Mouse (Mus musculus) G1E (cell line): Measurements from ENCODE around the gene Tln2. TPM values are rescaled to one million over a fixed set of nuclear protein-coding genes. Genes with fewer than 3 reads are reported as not detected.
"Not testable (repeated sequence)": the region's sequence is repeated elsewhere in the genome, so short reads cannot be mapped to it uniquely, and the experiment has no call there.

Experiments
- ATAC-seq: 2 replicates; pipeline ENCODE4 v1.8.0; 2016; ENCODE audit warnings: mild to moderate bottlenecking; ENCODE audit not compliant: insufficient number of reproducible peaks, poor library complexity, low FRiP score, severe bottlenecking; ENCODE audit errors: extremely low read depth
- DNase-seq: peaks from one replicate; pipeline ENCODE4 v3.0.0; 2012; ENCODE audit warnings: low spot score
- H3K27me3 ChIP-seq: 2 replicates; pipeline ENCODE4 v1.6.1; 2012; ENCODE audit warnings: mild to moderate bottlenecking, low read length, inconsistent platforms; ENCODE audit not compliant: insufficient read depth
- H3K36me3 ChIP-seq: replicated peaks from 2 replicates; pipeline ENCODE3; 2012; ENCODE audit warnings: mild to moderate bottlenecking, inconsistent platforms
- H3K4me1 ChIP-seq: 2 replicates; pipeline ENCODE4 v1.6.1; 2012; ENCODE audit warnings: low read depth, low read length, inconsistent platforms, mixed read lengths; ENCODE audit not compliant: insufficient read depth
- H3K4me3 ChIP-seq: 2 replicates; pipeline ENCODE4 v1.5.1; 2012; ENCODE audit warnings: low read depth, mild to moderate bottlenecking, inconsistent platforms, low read length, moderate library complexity, mixed read lengths
- H3K9me3 ChIP-seq: replicated peaks from 2 replicates; pipeline ENCODE4 v1.6.1; 2012; ENCODE audit warnings: inconsistent platforms
- CTCF ChIP-seq: IDR thresholded peaks from 2 replicates; pipeline ENCODE4 v1.5.1; 2012; ENCODE audit warnings: low read depth, low read length, inconsistent platforms, mixed read lengths
- GATA1 ChIP-seq: IDR thresholded peaks from 2 replicates; pipeline ENCODE4 v1.6.1; 2012; ENCODE audit warnings: borderline replicate concordance, low read length, inconsistent platforms, mixed read lengths
- GATA2 ChIP-seq: IDR thresholded peaks from 2 replicates; pipeline ENCODE4 v1.6.1; 2012; ENCODE audit warnings: low read depth, low read length, inconsistent platforms, borderline replicate concordance
- POLR2AphosphoS5 ChIP-seq: IDR thresholded peaks from 2 replicates; pipeline ENCODE4 v1.6.1; 2012; ENCODE audit warnings: low read depth, low read length, inconsistent platforms; ENCODE audit not compliant: insufficient replicate concordance
- TAL1 ChIP-seq: conservative IDR thresholded peaks from 2 replicates; pipeline ENCODE4 v1.6.1; 2012; ENCODE audit warnings: low read depth, low read length, inconsistent platforms, mixed read lengths
- polyA plus RNA-seq: library from polyadenylated mRNA; stranded (reverse); fragments of >175 nt; gene quantifications from 2 replicates; pipeline ENCODE4 v1.2.3, GENCODE M21; 2012
- total RNA-seq, 2 experiments: library from RNA; stranded (forward) in 1 of 2; stranded (reverse) in 1 of 2; fragments of 200-1000 nt in 1 of 2; fragments of >200 nt in 1 of 2; fragmentation: Nextera tagmentation in 1 of 2; gene quantifications; 2 replicates each; pipeline ENCODE4 v1.2.3; 2014 to 2017

Tln2 gene
- total and polyA plus RNA-seq, 3 experiments, result 1.6 to 8.1 (median 2.1) TPM

- H3K4me1 ChIP-seq, result no peaks in the 10 kb centered on the region
- ATAC-seq (no peak), DNase-seq (no peak)
- no peaks in the 10 kb centered on the region for H3K36me3 ChIP-seq
- H3K4me3 ChIP-seq, result no peak overlapping the region
- H3K9me3 ChIP-seq, result no peaks in the 10 kb centered on the region
- peaks cover 4% of the 10 kb centered on the region for H3K27me3 ChIP-seq
- TF ChIP-seq CTCF, result no peak
- TF ChIP-seq GATA2, result no peak
- TF ChIP-seq TAL1, result no peak
- TF ChIP-seq GATA1, result no peak
Observed at GRCm38 (mm10) chr9:67281812-67282211, 277.7 kb downstream of the Tln2 start.

DNA sequence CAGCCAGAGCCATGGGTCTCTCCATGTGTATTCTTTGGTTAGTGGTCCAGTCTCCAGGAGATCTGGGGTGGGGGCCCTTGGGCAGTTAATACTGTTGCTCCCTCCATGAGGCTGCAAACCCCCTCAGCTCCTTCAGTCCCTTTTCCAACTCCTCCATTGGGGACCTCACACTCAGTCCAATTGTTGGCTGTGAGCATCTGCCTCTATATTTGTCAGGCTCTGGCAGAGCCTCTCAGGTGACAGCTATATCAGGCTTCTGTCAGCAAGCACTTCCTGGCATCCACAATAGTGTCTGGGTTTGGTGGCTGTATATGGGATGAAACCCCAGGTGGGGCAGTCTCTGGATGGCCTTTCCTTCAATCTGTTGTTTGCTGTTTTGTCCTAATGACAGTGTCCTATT is 279.2 kb downstream of the Tln2 start:
- not testable (repeated sequence) for H3K36me3 ChIP-seq, H3K27me3 ChIP-seq, DNase-seq, H3K4me1 ChIP-seq, H3K4me3 ChIP-seq, ATAC-seq, H3K9me3 ChIP-seq

DNA sequence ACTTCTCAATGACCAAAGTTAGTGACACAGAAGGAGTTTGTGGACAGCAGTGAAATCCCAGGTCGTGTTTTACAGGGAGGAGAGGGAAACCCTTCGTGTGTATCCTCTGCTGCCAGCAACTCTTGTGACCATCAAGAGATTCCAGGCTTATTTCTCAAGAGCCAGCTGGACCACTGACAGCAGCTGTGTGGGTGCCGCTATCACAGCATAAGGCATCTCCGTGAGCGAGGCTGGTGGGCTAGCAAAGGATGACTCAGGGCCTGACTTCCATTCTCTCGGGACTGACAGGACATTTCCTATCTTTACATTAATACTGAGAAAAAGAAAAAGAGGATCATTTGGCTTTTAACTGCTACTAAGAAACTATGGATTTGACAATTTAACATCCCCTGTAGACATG is 283.1 kb downstream of the Tln2 start:
- peaks cover 4% of the 10 kb centered on the region for H3K4me1 ChIP-seq
- no peaks in the 10 kb centered on the region for H3K9me3 ChIP-seq
- no peak overlapping the region for H3K4me3 ChIP-seq
- DNase-seq, result no peak
- ATAC-seq, result no peak
- H3K27me3 ChIP-seq, result peaks cover 4% of the 10 kb centered on the region
- H3K36me3 ChIP-seq, result peaks cover 2% of the 10 kb centered on the region
- TF ChIP-seq GATA2, result no peak
- no peak for TF ChIP-seq GATA1
- TF ChIP-seq CTCF, result no peak
- TF ChIP-seq TAL1, result no peak
- TF ChIP-seq POLR2AphosphoS5, result no peak

GRCm38 (mm10) chr9:67274296-67274695 is 285.2 kb downstream of the Tln2 start:
- Histone ChIP-seq H3K36me3 (peaks cover 2% of the 10 kb centered on the region), H3K27me3 (peaks cover 4% of the 10 kb centered on the region; the same call in 1 of the 2 replicates), H3K9me3 (no peaks in the 10 kb centered on the region), H3K4me3 (no peak overlapping the region), H3K4me1 (peaks cover 19% of the 10 kb centered on the region)
- TF ChIP-seq TAL1, result no peak
- no peak for TF ChIP-seq GATA1
- no peak for TF ChIP-seq GATA2
- no peak for TF ChIP-seq CTCF
- TF ChIP-seq POLR2AphosphoS5, result no peak
- DNase-seq (no peak), ATAC-seq (no peak)

DNA sequence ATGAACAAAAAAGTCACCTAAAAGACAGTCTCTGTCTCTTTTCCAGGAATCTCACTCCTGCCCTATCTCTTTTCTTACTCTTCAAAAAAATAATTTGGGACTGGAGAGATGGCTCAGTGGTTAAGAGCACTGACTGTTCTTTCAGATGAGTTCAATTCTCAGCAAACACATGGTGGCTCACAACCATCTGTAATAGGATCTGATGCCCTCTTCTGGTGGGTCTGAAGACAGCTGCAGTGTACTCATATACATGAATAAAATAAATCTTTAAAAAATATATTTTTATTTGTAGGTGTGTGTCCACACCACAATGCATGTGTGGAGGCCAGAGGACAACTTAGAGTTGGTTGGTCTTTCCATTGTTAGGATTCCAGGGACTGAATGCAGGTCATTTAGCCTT is 286.1 kb downstream of the Tln2 start:
- H3K36me3 ChIP-seq, result peaks cover 2% of the 10 kb centered on the region
- no peak overlapping the region for H3K4me3 ChIP-seq
- no peak for TF ChIP-seq GATA1
- no peak for TF ChIP-seq CTCF
- no peak for TF ChIP-seq POLR2AphosphoS5
- no peak for TF ChIP-seq GATA2
- no peak for TF ChIP-seq TAL1
- DNase-seq (no peak), ATAC-seq (no peak)
- no peaks in the 10 kb centered on the region for H3K9me3 ChIP-seq
- peaks cover 22% of the 10 kb centered on the region for H3K4me1 ChIP-seq
- H3K27me3 ChIP-seq, result peaks cover 5% of the 10 kb centered on the region

DNA sequence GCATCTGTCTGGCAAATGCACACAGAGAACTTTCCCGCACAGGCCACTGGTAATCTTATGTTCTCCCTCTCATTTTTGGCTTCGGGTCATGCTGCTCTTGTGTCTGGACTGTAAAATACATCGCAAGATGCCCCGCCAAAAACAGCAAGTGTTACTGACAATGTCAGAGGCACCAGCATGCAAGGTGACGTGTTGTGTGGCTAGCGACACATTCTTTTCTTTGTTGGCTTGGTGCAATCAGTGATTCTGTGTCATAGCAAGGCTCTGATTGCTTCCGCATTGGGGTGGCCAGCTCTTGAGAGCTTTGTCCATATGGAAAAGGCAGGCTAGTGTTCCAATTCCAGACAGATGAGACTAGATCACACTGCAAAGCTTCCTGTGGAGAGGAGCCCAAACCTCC is 288.8 kb downstream of the Tln2 start:
- ATAC-seq, result no peak
- H3K9me3 ChIP-seq, result no peaks in the 10 kb centered on the region
- H3K4me3 ChIP-seq, result no peak overlapping the region
- TF ChIP-seq GATA2 (no peak), TAL1 (no peak), GATA1 (no peak), POLR2AphosphoS5 (no peak), CTCF (no peak)
- peaks cover 42% of the 10 kb centered on the region for H3K4me1 ChIP-seq
- H3K36me3 ChIP-seq, result peaks cover 2% of the 10 kb centered on the region
- peaks cover 4% of the 10 kb centered on the region; the same call in 1 of the 2 replicates for H3K27me3 ChIP-seq
- no peak for DNase-seq

DNA sequence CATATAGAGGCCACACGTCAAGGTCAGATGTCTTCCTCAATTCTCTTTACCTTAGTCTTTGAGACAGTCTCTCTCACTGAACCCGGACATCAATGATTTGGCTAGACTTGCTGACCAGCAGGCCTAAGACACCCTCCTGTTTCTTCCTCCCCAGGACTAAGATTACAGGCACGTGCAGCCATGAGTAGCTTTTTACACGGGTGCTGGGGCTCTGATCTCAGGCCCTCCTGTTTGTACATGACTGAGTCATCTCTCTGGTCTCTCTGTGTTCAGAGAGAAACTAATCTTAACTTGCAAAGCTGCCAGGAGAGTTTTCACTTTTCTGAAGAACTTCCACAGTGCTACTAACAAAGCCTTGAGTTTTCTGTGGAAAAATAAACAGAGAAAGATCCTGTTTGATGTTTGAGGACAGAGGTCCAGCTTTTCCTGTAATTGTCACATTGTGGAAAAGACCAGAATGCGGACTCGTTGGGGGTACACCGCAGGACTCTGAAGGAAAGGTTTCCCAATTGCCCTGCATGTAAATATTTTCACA is 289.4 kb downstream of the Tln2 start:
- Histone ChIP-seq H3K4me3 (no peak overlapping the region), H3K9me3 (no peaks in the 10 kb centered on the region), H3K27me3 (peaks cover 4% of the 10 kb centered on the region; the same call in 1 of the 2 replicates), H3K36me3 (peaks cover 2% of the 10 kb centered on the region), H3K4me1 (peaks cover 48% of the 10 kb centered on the region)
- TF ChIP-seq GATA1 (no peak), POLR2AphosphoS5 (no peak), GATA2 (no peak), CTCF (no peak), TAL1 (no peak)
- DNase-seq, result no peak
- ATAC-seq, result no peak
